Mouse (Mus musculus): ENCODE results near the gene Rala.

The Rala gene

DNA sequence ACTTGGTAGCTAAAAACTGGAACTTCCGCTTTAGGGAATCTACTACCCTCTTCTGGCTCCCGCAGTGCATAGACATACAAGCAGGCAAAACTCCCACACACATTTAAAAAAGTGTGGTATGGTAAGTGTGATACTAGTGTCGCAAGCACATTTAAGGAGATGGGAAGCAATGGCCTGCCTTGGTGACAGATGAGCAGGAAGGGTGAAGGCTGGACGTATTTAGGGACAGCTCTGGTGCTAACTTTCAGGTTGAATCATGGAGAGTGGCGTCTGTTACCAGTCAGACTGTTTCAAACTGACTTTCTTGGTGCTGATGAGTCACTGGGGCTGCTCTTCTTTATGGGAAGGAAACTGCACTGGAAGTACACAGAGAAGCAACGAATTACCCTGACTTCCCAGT is 52.5 kb downstream of the Rala start:
- intact Hi-C loops (cut with DNase I), result no loop called here

DNA sequence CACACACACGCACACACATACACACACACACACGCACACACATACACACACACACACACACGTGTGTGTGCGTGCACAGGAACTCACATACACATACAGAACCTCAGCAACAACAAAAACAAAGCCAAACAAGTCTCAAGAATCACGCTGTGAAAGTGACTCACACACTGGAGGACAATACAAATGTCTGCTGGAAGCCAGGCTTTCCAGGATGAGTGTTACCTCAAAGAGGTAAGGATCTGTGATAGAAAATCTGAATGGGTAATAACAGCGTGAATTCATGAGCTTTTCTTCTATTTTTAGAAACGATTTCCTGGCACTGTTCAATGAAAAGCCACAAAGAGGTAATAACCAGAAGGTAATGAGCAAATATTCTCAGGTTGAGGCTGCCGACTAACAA is 59.8 kb downstream of the Rala start:
- intact Hi-C loops (cut with DNase I), result no loop called here

DNA sequence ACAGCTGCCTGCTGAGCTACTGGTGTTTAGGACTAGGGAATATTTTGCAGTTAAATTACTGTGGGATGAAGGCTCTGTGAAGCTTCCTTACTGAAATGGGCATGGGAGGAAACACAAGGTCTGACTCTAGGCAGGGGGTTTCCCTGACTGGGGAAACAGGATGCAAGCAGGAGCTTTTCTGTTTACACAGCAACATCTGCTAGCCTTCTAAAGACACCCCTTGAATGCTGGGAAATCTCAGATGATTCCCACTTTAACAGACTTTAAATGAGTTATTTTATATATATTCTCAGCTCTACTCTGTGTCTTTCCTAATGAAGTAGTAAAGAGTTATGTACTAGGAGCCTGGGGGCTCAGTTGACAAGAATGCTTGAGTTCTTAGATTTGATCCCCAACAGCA is 65.0 kb downstream of the Rala start:
- intact Hi-C loops (cut with DNase I), result no loop called here

DNA sequence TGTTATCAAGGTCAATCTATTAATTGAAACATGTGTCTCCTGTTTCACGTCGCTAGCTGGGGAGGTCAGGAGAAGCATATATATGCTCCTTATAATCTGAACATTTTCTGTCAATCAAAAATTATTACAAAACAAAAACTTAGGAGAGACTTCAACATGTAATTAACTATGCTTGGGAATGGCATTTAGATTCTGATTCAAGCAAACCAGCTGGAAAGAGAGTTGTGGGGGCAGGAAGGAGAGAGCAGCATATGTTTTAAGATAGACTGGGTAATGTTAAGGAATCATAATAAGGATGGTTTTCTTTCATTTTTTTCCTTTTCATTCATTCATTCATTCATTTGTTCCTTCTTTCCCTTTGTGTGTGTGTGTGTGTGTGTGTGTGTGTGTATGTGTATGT is 77.3 kb downstream of the Rala start:
- intact Hi-C loops (cut with DNase I), result no loop called here

DNA sequence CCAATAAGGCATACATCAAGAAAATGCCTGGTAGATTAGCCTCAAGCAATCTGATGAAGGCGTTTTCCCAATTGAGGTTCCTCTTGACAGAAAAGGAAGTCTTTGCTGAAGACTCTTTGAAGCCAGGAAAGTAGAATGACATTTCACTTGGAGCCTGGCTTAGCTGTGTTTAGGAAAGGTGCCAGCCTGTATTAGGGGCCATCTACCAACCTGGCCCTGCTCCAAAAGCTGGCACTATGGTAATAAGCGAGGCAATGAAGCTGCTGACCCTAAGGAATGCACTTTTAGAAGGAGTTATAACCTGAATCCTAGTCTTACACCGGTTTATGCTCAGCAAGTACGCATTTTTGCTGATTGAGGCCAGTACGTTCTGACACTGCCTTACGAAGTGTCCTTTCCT is 83.5 kb downstream of the Rala start:
- intact Hi-C loops (cut with DNase I), result no loop called here

DNA sequence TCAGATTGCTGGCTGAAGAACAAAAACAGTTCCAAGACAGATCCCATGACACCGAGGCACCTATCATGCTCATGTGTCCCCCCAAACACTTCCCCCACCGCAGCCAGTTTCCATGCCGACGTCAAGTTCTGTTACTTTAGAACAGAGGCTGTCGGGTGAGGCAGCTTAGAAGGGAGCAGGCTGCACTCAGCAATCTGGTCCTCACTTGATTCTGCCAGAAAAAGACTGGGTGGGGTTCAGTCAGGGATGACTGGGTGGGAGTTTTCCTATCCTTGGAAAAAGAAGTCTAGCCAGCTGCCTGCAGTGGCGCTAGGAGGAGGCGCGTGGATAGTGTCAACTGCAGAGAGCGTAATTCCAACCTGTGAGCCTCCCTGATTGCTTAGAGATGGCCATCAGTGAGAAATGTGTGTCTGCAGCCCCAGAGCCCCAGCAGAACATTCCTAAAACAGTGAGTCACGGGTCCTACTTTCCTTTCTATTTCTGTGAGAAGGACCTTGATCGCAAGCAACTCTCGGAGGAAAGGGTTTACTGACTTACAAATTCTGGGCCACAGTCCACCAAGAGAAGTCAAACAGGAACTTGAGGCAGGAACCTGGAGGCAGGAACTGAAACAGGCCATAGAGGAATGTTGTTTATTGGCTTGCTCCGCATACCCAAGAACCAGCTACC is 84.5 kb downstream of the Rala start:
- intact Hi-C loops (cut with DNase I), result no loop called here

DNA sequence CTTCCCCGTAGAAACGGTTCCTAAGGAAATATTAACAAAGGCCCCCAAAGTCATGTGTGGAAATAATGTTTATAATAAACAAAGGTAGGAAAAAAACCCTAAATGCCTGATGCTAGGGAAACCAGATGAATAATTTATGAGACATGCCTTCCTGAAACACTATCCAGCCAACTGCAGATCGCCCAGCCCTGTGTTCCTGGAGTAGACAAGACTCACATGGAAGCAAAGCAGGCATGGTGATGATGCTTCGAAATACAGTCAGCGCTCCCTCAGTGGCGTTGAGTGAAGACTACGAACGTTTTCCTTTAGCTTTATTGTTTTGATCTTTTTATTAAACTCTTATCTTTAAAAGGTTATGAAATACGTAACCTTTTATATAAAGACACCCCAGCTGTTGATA is 87.0 kb downstream of the Rala start:
- intact Hi-C loops (cut with DNase I), result no loop called here

DNA sequence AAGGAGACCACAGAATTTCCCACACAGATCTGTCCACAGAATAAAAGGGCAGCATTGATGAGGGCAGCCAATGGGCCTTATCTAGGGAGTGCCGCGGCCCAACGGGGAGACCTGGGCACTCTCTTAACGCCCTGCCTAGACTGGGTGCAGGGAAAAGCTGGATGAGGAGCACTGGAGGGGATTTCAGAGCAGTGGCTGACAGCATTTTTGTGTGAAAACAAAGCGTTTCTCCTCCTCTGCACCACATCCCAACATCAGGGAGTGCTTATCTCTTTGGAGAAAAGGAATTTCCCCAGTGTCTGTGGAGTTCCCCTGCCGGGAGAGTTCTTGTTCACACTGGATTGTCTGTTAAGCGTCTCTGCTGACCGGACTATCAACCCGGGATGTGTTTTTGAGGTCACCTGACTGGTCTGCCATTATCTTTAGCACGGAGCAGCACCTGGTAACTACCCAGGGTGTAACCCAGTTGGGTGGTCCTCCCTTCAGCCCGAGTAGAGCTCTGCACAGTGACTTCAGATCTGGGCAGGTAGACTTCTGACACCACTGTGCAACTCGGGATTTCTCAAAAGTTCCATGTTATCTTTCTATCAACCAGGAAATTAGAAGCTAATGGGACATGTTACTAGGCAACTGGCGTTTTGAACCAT is 88.4 kb downstream of the Rala start:
- intact Hi-C loops (cut with DNase I), result no loop called here

DNA sequence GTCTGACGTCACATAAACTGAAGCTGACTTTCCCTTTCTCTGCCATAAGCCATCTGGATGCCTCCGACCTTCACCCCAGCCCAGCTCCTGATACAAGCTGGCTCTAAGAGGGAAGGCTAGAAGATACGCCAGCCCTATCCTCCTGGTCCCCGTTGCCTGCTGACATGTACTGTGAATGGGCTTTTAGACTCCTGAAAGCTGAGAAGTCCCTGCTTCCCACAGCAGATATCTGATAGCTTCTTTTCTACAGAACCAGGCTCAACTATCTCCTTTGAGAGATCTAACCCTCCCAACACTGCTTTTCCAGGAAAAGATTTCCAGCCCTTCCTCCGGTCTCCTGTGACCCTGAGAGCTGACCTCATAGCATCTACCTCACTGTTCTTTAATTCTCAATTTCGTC is 89.3 kb downstream of the Rala start:
- intact Hi-C loops (cut with DNase I), result no loop called here

DNA sequence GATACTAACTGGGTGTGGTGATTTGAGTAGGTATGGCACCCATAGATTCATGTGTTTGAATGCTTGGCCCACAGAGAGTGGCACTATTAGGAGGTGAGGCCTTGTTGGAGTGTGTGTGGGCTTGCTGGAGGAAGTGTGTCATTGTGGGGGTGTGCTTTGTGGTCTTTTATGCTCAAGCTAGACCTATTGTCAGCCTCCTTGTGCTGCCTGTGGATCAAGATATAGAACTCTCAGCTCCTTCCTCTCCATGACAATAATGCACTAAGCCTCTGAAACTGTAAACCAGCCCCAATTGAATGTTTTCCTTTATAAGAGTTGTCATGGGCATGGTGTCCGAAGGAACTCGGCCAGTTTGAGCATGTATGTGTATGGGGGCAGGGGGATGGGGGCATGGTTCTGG is 100.7 kb downstream of the Rala start:
- intact Hi-C loops (cut with DNase I), result no loop called here

DNA sequence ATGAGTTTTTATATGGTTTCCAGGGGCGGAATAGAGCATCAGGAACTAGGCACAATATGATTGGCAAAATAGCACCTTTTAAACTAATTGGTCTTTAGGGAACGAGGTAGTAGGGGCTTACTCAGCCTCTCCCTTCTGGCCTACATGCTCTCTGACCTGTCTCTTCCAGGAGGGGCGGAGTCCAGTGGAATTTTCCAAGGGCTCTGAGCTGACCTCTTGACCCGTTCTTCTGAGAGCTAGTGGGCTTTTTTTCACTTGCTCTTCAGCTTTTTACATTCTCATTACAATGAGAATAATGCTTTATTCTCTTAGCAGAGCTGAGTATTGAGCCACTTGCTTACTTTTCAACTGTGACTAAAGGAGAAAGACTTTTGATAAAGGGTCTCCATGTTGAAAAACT is 101.3 kb downstream of the Rala start:
- intact Hi-C loops (cut with DNase I), result no loop called here

DNA sequence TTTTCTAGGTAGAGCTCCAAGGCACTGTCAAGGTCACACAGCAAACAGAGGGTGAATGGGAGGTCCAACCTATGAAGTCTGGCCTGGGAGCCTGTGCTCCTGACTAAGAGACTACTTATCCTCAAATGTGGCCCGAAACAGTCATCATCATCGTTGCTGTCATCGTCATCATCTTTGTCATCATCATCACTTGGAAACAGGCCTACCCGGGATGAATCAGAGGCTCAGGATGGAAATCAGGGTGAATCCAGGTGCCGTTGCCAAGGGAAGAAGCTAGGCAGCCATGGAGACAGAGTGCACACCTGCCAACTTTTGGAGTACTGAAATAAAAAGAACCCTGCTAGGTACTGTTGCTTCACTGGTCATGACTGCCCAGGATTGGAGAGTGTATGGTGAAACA is 104.9 kb downstream of the Rala start:
- intact Hi-C loops (cut with DNase I), result loop anchor here (10.0 kb wide), 1 partner anchor 336 kb away; no protein-coding TSS in a partner anchor

DNA sequence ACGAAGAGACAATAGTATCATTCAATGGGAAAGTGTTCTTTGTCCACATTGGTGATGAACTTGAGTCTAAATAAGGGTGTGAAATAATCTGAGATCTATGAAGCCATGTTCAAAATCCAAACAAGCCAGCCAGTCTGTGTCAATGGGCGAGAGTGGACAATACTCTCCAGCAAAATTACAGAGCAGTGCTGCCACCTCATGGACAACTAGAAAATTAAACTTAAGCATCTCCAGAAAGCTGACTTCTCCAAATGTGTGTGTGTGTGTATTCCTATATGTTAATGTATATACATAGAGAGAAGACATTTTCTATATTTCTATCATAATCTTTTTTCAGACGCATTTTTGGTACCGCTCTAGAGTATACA is 105.6 kb downstream of the Rala start:
- intact Hi-C loops (cut with DNase I), result loop anchor here (1.0 to 10.0 kb wide), 2 partner anchors 145 to 336 kb away; no protein-coding TSS in a partner anchor

DNA sequence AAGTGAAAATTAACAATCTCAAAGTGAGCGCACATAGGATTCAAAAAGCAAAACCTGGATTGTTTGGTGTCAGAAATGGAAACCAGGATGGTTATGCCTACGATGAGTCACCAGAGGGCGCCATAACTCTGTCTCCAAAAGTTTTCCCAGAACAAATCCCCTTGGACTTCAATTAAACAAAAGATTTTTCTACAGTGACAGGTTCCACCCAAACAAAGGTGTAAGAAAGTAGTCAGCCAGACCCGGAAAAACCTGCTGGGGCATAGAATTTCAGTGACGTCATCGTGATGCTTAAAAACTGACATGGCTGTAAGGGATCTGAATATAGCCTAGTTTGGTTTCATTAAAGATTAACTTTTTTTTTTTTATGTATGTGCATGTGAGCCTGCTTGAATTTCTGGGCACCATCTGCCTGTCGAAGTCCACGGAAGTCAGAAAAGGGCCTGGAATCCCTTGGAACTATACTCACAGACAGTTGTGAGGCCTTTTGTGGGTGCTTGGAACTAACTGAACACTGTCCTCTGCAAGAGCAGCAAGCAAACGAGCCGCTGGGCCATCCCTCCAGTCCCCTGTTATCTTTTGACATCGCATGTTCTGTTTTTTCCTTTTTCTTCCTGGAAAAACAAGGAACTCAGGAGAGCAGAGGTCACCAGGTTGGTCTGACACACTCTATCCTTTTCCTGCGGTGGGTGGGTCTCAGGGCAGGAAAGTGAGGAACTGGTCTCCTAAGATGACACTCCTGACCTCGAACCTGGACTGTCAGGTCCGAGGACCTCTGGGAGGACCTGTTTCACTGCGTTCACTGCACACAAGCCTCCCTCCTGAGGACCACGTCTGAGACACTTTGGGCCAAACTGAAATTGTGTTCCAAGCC is 106.2 kb downstream of the Rala start:
- intact Hi-C loops (cut with DNase I), result loop anchor here (1.0 to 10.0 kb wide), 2 partner anchors 145 to 337 kb away; no protein-coding TSS in a partner anchor

DNA sequence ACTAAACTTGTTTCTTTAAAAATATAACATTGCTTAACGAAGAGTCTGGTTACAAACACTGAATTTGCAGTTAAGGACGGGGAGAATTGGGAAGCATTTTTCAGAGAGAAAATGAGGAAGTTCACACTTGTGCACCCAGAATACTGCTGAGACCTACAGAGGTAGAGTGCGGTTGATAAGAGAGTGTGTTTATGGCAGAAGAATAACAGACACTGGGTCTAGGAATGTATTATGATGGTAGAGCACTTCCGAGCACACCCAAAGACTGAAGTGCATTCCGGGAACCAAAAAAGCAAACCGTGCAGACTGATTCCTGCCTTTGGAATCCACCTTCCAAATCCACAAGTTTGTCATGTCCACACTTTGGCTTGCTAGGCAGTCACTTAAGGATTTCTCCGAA is 107.2 kb downstream of the Rala start:
- intact Hi-C loops (cut with DNase I), result loop anchor here (10.0 kb wide), 1 partner anchor 338 kb away; no protein-coding TSS in a partner anchor

DNA sequence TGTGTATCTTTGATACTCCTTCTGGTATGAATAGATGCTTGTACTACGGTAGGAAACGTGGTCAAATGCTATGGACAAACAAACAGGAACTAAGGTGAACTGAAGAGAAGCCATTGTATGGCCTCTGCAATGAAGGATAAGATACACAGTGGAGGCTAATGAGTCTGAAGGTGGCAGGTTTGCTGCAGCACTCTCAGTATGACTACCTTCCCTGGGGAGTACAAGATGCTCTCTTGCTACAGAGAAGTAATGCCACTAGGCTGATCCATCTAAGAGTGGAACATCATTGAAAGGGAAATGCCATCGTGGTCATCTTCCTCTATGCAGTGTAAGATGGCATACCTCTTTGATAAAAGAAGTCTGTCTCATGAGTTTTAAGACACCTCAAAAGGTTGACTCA is 111.1 kb downstream of the Rala start:
- intact Hi-C loops (cut with DNase I), result loop anchor here (10.0 kb wide), 1 partner anchor 342 kb away; no protein-coding TSS in a partner anchor

Data from adrenal gland (tissue).